Comparison of ENCODE assay signal across 8 mouse cellular contexts in the genomic region with DNA sequence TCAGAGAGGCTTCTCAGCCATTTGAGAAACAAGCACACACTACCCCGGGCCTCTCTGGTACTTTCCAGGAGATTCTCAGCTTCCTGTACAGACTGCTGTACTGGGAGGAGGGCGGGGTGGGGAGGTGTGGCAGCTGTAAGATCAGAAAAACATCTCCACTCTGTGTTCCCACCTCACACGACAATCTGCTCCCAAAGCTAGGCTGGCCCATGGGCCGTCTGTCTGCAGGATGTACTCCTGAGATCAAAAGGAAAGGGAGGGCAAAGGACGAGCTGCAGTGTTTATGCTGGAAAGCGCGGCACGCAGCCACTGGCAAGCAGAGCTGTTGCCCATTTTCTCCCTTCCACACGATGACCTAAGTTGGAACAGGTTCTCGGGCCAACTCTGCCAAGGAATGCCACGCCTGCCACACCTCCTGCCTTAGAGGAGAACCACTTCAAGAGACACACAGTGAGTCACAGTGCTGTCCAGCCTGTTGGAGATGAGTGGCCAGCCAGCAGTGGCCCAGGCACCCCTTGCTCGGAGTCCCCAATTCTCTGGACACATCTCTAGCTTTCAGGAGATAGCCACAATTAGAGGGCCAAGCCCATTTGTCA.
DNase-seq lines count a peak whose midpoint lies in the region; ATAC-seq and TF ChIP-seq lines count a peak whose summit lies in the region.

No protein-coding gene starts in this region.

- H3K9me3 ChIP-seq in liver, embryonic 13.5 days (replicated peaks): no peaks in the 10 kb centered on the region
- no peaks in the 10 kb centered on the region for H3K9me3 ChIP-seq in liver, postnatal 0 days (ENCODE audit: low read length)
- no peaks in the 10 kb centered on the region for H3K9me3 ChIP-seq in midbrain, embryonic 13.5 days

- H3K9ac ChIP-seq in liver, embryonic 13.5 days: no peak overlapping the region
- no peak overlapping the region for H3K9ac ChIP-seq in liver, postnatal 0 days (replicated peaks)
- H3K9ac ChIP-seq in midbrain, embryonic 13.5 days (replicated peaks): no peak overlapping the region

- no peak for DNase-seq in liver, embryonic 13.5 days
- DNase-seq in liver, postnatal 0 days: no peak
- peak; percentile 84 for DNase-seq in cerebellum, adult 11-12 months
- peak; percentile 59 to 72 for DNase-seq in heart, postnatal 14 days
- peak; percentile 73 for DNase-seq in lung, postnatal 36 days
- DNase-seq in left cerebral cortex, postnatal 14 days (ENCODE audit: low spot score in 2 of 2): no peak
- DNase-seq in c-Kit-positive CD71-positive TER-119-positive erythroid progenitor cells, embryonic 14.5 days (ENCODE audit: low spot score): no peak

- peaks cover 5% of the 10 kb centered on the region; the same call in 1 of the 2 replicates for H3K4me1 ChIP-seq in liver, embryonic 13.5 days (replicated peaks)
- H3K4me1 ChIP-seq in liver, postnatal 0 days (ENCODE audit: insufficient read depth): no peaks in the 10 kb centered on the region
- no peaks in the 10 kb centered on the region for H3K4me1 ChIP-seq in midbrain, embryonic 13.5 days (replicated peaks)

- no peak overlapping the region for H3K4me3 ChIP-seq in liver, embryonic 13.5 days (replicated peaks)
- no peak overlapping the region for H3K4me3 ChIP-seq in liver, postnatal 0 days (ENCODE audit: low read depth, low read length)
- H3K4me3 ChIP-seq in midbrain, embryonic 13.5 days (replicated peaks): no peak overlapping the region

- no peak overlapping the region for H3K27ac ChIP-seq in liver, embryonic 13.5 days
- H3K27ac ChIP-seq in liver, postnatal 0 days (ENCODE audit: low read depth): no peak overlapping the region
- H3K27ac ChIP-seq in midbrain, embryonic 13.5 days: no peak overlapping the region

- H3K27me3 ChIP-seq in liver, embryonic 13.5 days: no peaks in the 10 kb centered on the region
- no peaks in the 10 kb centered on the region for H3K27me3 ChIP-seq in liver, postnatal 0 days (ENCODE audit: insufficient read depth, low read length)
- H3K27me3 ChIP-seq in midbrain, embryonic 13.5 days: no peaks in the 10 kb centered on the region

- TF ChIP-seq CTCF in liver, postnatal 0 days (IDR thresholded peaks at IDR 0.05; ENCODE audit: low read depth): no peak

- peak; percentile 17; the same call in 1 of the 2 replicates for ATAC-seq in liver, embryonic 13.5 days (ENCODE audit: low read depth)
- no peak for ATAC-seq in liver, postnatal 0 days
- ATAC-seq in midbrain, embryonic 13.5 days: no peak

- 69% methylated on average over 12 of the region's 12 CpGs for WGBS in liver, embryonic 13.5 days (ENCODE audit: insufficient replicate concordance)
- 61% methylated on average over 12 of the region's 12 CpGs for WGBS in liver, postnatal 0 days (ENCODE audit: insufficient replicate concordance)
- 80% methylated on average over 12 of the region's 12 CpGs for WGBS in midbrain, embryonic 13.5 days

- H3K4me2 ChIP-seq in liver, embryonic 13.5 days: no peak overlapping the region
- no peak overlapping the region for H3K4me2 ChIP-seq in liver, postnatal 0 days (ENCODE audit: low read depth, low read length)
- no peak overlapping the region for H3K4me2 ChIP-seq in midbrain, embryonic 13.5 days (replicated peaks)

- intact Hi-C loops in heart, postnatal 14 days (cut with DNase I): no loop called here
- intact Hi-C loops in left cerebral cortex, postnatal 14 days (cut with DNase I): no loop called here

- H3K36me3 ChIP-seq in liver, embryonic 13.5 days: peaks cover 94% of the 10 kb centered on the region
- H3K36me3 ChIP-seq in liver, postnatal 0 days (replicated peaks; ENCODE audit: insufficient read depth, low read length): peaks cover 39% of the 10 kb centered on the region
- H3K36me3 ChIP-seq in midbrain, embryonic 13.5 days: peaks cover 83% of the 10 kb centered on the region

- no peak for TF ChIP-seq EP300 in liver, postnatal 0 days (IDR thresholded peaks at IDR 0.05; ENCODE audit: low read depth)

Comparison
In these comparisons a context has a peak if more than half of its experiments do, and no peak if none do; other contexts are left out.
1. DNase-seq: peak in cerebellum, adult 11-12 months (single experiment), heart, postnatal 14 days (2 of 2) and lung, postnatal 36 days (single experiment); none in liver, embryonic 13.5 days (single experiment), liver, postnatal 0 days (single experiment), left cerebral cortex, postnatal 14 days (0 of 2) and c-Kit-positive CD71-positive TER-119-positive erythroid progenitor cells, embryonic 14.5 days (single experiment).